Mouse (Mus musculus) embryonic facial prominence, embryonic 13.5 days (tissue): ENCODE results near the gene Dthd1. TPM values are rescaled to one million over a fixed set of nuclear protein-coding genes. Genes with fewer than 3 reads are reported as not detected.

ENCODE experiments used
- ATAC-seq: fragments of 200-750 bp; cut with Nextera tagmentation; 2 replicates; pipeline ENCODE4 v1.8.0; 2017; ENCODE audit warnings: low read depth; ENCODE audit not compliant: insufficient number of reproducible peaks, insufficient read depth, low FRiP score, low TSS enrichment
- H3K27ac ChIP-seq: fragments of 300-500 bp; sonication (generic); 2 replicates; pipeline ENCODE4 v1.5.1; 2015; ENCODE audit warnings: moderate library complexity, mild to moderate bottlenecking, inconsistent platforms
- H3K27me3 ChIP-seq: fragments of 300-500 bp; sonication (generic); 2 replicates; pipeline ENCODE4 v1.6.1; 2015; ENCODE audit warnings: mild to moderate bottlenecking, inconsistent platforms
- H3K36me3 ChIP-seq: fragments of 300-500 bp; sonication (generic); 2 replicates; pipeline ENCODE4 v1.6.1; 2015; ENCODE audit warnings: mild to moderate bottlenecking, inconsistent platforms
- H3K4me1 ChIP-seq: fragments of 300-500 bp; sonication (generic); 2 replicates; pipeline ENCODE4 v1.6.1; 2015; ENCODE audit warnings: inconsistent platforms
- H3K4me2 ChIP-seq: fragments of 300-500 bp; sonication (generic); 2 replicates; pipeline ENCODE4 v1.6.1; 2015; ENCODE audit warnings: moderate library complexity, mild to moderate bottlenecking, inconsistent platforms
- H3K4me3 ChIP-seq: fragments of 300-500 bp; sonication (generic); 2 replicates; pipeline ENCODE4 v1.5.1; 2015; ENCODE audit warnings: mild to moderate bottlenecking, inconsistent platforms
- H3K9ac ChIP-seq: fragments of 300-500 bp; sonication (generic); 2 replicates; pipeline ENCODE4 v1.6.1; 2015; ENCODE audit warnings: mild to moderate bottlenecking, inconsistent platforms
- H3K9me3 ChIP-seq: fragments of 300-500 bp; sonication (generic); 2 replicates; pipeline ENCODE4 v1.6.1; 2016; ENCODE audit warnings: inconsistent platforms
- WGBS: fragments of 180-500 bp; shearing (Covaris S2); methylation state at CpG from one replicate; pipeline ENCODE4 v1.1.7; 2015; ENCODE audit warnings: mixed read lengths; 5-methylcytosine and 5-hydroxymethylcytosine counted together
- polyA plus RNA-seq: library from polyadenylated mRNA; unstranded; fragments of >200 nt; fragmentation: Nextera tagmentation; extraction: Ambion mirVana; gene quantifications from 2 replicates; pipeline ENCODE4 v1.2.1, GENCODE M21; 2015

Gene Dthd1
- not detected in 2 replicates for polyA plus RNA-seq

- Histone ChIP-seq H3K27me3 (no peaks in the 10 kb centered on the region), H3K4me2 (no peak within 1 kb of the TSS), H3K36me3 (no peaks in the 10 kb centered on the region), H3K27ac (no peak within 1 kb of the TSS), H3K4me3 (no peak within 1 kb of the TSS), H3K9ac (no peak within 1 kb of the TSS), H3K9me3 (no peaks in the 10 kb centered on the region), H3K4me1 (no peaks in the 10 kb centered on the region)
- no peak for ATAC-seq
- WGBS = 84% methylated on average over 6 of the region's 6 CpGs
These were observed at the start of gene Dthd1 for GRCm38 (mm10) chr5:62813402-62814071. Gene Dthd1, plus strand, starts transcription at chr5:62813823.

DNA sequence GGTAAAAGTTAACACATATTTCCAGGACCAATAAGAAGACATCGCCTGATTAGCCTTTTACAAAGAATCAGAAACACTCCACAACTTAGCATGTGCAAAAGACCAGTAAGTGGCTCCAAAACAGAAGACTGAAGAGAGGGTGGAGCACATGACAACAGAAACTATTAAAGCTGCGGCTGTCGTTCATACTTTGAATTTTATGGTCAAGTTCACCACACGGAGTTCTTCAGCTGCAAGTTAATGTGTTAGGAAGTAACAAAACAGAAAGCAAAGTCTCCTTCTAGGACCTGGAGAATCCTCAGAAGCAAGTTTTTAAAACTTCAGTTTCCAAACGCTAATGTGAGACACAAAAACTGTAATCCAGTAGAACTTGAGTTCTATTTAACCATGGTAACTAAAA is 49.5 kb upstream of the Dthd1 start:
- Histone ChIP-seq H3K9me3 (no peaks in the 10 kb centered on the region), H3K27me3 (peaks cover 9% of the 10 kb centered on the region), H3K9ac (no peak overlapping the region), H3K4me3 (no peak overlapping the region), H3K27ac (no peak overlapping the region), H3K4me1 (0 out of 2 replicates have a peak, but pooled peaks cover 3% of the 10 kb centered on the region), H3K36me3 (no peaks in the 10 kb centered on the region), H3K4me2 (no peak overlapping the region)
- 67% methylated on average over 5 of the region's 5 CpGs for WGBS
- no peak for ATAC-seq

GRCm38 (mm10) chr5:62765459-62765783 is 48.2 kb upstream of the Dthd1 start:
- Histone ChIP-seq H3K9me3 (no peaks in the 10 kb centered on the region), H3K4me2 (peak overlapping the region; percentile 85), H3K36me3 (no peaks in the 10 kb centered on the region), H3K27me3 (peaks cover 9% of the 10 kb centered on the region), H3K4me3 (peak overlapping the region; percentile 63), H3K27ac (no peak overlapping the region), H3K9ac (peak overlapping the region; percentile 73), H3K4me1 (0 out of 2 replicates have a peak, but pooled peaks cover 3% of the 10 kb centered on the region)
- ATAC-seq = 0 out of 2 replicates have a peak, but pooled peaks have one; percentile 7
- 15% methylated on average over 5 of the region's 5 CpGs for WGBS

- no peaks in the 10 kb centered on the region for H3K9me3 ChIP-seq
- under 1% methylated on average over 77 of the region's 106 CpGs for WGBS
- ATAC-seq = peak; percentile 73
- H3K9ac ChIP-seq = peak within 1 kb of the TSS; percentile 73
- H3K4me3 ChIP-seq = peak within 1 kb of the TSS; percentile 63
- H3K4me1 ChIP-seq = no peaks in the 10 kb centered on the region
- H3K4me2 ChIP-seq = peak within 1 kb of the TSS; percentile 85
- no peaks in the 10 kb centered on the region for H3K36me3 ChIP-seq
- no peak within 1 kb of the TSS; the same call in 1 of the 2 replicates for H3K27ac ChIP-seq
- peaks cover 9% of the 10 kb centered on the region for H3K27me3 ChIP-seq
These were observed 47.6 kb upstream of the Dthd1 start, which contains the start of gene Arap2 for GRCm38 (mm10) chr5:62765784-62766701. Gene Arap2, minus strand, starts transcription at chr5:62766159.

GRCm38 (mm10) chr5:62771775-62772599 is 41.6 kb upstream of the Dthd1 start:
- Histone ChIP-seq H3K27ac (no peak overlapping the region), H3K4me3 (no peak overlapping the region), H3K4me1 (no peaks in the 10 kb centered on the region), H3K36me3 (no peaks in the 10 kb centered on the region), H3K27me3 (peaks cover under 1% of the 10 kb centered on the region), H3K9me3 (no peaks in the 10 kb centered on the region), H3K4me2 (no peak overlapping the region), H3K9ac (no peak overlapping the region)
- no peak for ATAC-seq
- WGBS = 84% methylated on average over 11 of the region's 11 CpGs

- no peak overlapping the region for H3K4me3 ChIP-seq
- no peaks in the 10 kb centered on the region for H3K36me3 ChIP-seq
- no peaks in the 10 kb centered on the region for H3K4me1 ChIP-seq
- no peaks in the 10 kb centered on the region for H3K27me3 ChIP-seq
- H3K4me2 ChIP-seq = no peak overlapping the region
- H3K9ac ChIP-seq = no peak overlapping the region
- no peak for ATAC-seq
- H3K9me3 ChIP-seq = no peaks in the 10 kb centered on the region
- H3K27ac ChIP-seq = no peak overlapping the region
- 74% methylated on average over 8 of the region's 8 CpGs for WGBS
These were observed 35.8 kb upstream of the Dthd1 start for GRCm38 (mm10) chr5:62777804-62778203.

DNA sequence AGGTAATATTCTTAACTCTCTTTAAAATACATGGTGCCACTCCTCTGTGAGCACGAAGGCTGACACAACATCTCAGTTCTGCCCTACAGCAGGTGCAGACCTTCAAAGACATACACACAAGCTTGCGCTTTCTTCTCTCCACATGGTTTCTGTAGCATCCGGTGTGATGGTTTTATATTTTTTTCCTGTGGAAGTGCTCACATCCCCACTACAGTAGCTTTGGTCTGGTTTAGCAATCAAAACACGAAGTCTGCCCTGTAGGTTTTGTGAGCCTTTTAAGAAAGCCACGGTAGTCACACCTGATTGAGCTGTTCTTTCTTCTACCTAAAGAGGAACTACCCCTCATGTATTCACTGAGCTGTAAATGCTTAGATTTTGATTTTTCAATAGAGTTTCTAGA is 34.9 kb upstream of the Dthd1 start:
- no peak overlapping the region for H3K27ac ChIP-seq

GRCm38 (mm10) chr5:62786809-62787208 is 26.8 kb upstream of the Dthd1 start:
- 73% methylated on average over 3 of the region's 3 CpGs for WGBS
- no peak overlapping the region for H3K4me2 ChIP-seq
- no peaks in the 10 kb centered on the region for H3K36me3 ChIP-seq
- ATAC-seq = no peak
- H3K9ac ChIP-seq = no peak overlapping the region
- H3K27me3 ChIP-seq = no peaks in the 10 kb centered on the region
- no peak overlapping the region for H3K4me3 ChIP-seq
- H3K9me3 ChIP-seq = no peaks in the 10 kb centered on the region
- no peaks in the 10 kb centered on the region for H3K4me1 ChIP-seq
- H3K27ac ChIP-seq = no peak overlapping the region

More for the DNA sequence above, 34.9 kb upstream of the Dthd1 start:
- no peak for ATAC-seq
- Histone ChIP-seq H3K9me3 (no peaks in the 10 kb centered on the region), H3K4me1 (no peaks in the 10 kb centered on the region), H3K4me3 (no peak overlapping the region), H3K36me3 (no peaks in the 10 kb centered on the region), H3K9ac (no peak overlapping the region), H3K4me2 (no peak overlapping the region), H3K27me3 (no peaks in the 10 kb centered on the region)
- 75% methylated on average over 5 of the region's 5 CpGs for WGBS

DNA sequence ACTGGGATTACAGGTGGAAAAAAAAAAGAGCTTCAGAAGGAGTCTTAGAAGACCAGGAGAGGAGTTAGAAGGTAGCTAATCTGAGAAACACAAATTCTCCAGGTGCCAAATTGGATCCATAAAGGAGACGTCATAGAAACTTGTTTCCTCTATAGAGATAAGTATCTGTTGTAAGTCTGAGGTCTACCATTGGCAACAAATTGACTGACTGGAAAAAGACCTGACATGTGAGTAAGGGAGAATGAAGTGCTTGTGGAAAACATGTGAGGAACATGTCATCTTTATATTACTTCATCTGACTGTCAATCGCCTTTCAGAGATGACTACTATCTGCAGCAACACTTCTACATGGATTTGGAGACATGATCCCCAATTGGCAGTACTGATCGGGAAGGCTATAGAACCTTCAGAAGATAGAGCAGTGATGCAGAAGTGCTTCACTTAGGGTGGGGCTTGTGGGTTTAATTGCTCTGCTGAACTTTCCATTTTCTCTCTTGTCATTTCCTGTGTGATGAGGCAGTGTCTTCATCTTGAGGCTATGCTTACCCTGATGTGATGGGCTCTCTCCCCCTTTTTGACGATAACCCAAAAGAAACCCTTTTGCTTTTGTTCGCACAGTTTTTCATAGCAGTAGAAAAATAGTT is 22.6 kb upstream of the Dthd1 start:
- no peak overlapping the region for H3K4me3 ChIP-seq
- no peak overlapping the region for H3K9ac ChIP-seq

GRCm38 (mm10) chr5:62792776-62793175 is 20.8 kb upstream of the Dthd1 start:
- H3K27me3 ChIP-seq = no peaks in the 10 kb centered on the region
- ATAC-seq = no peak
- no peaks in the 10 kb centered on the region for H3K4me1 ChIP-seq
- 76% methylated on average over 1 of the region's 1 CpGs for WGBS
- H3K4me3 ChIP-seq = no peak overlapping the region
- no peaks in the 10 kb centered on the region for H3K9me3 ChIP-seq
- H3K36me3 ChIP-seq = no peaks in the 10 kb centered on the region
- H3K4me2 ChIP-seq = no peak overlapping the region
- no peak overlapping the region for H3K9ac ChIP-seq
- no peak overlapping the region for H3K27ac ChIP-seq

More for the DNA sequence above, 22.6 kb upstream of the Dthd1 start:
- Histone ChIP-seq H3K4me2 (no peak overlapping the region), H3K4me1 (no peaks in the 10 kb centered on the region), H3K27me3 (no peaks in the 10 kb centered on the region), H3K27ac (no peak overlapping the region), H3K36me3 (no peaks in the 10 kb centered on the region), H3K9me3 (no peaks in the 10 kb centered on the region)
- no peak for ATAC-seq
- WGBS = 91% methylated on average over 5 of the region's 5 CpGs

DNA sequence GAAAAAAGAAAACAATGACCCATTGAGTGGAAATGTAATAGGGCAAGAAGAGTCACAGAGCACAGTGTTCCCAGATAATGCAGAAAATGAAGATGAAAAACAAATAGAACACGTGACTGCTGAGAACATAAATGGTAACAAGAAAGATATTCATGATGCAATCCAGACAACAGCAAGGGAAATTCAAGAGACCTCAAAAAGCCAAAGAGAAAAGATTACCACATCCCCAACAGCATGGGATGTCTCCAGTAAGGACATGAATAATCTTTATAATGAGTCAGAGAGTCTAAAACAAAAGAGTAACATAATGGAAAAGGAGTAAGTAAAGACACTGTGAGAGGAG is 420 bp downstream of the Dthd1 start:
- Histone ChIP-seq H3K9me3 (no peaks in the 10 kb centered on the region), H3K36me3 (no peaks in the 10 kb centered on the region), H3K27me3 (no peaks in the 10 kb centered on the region), H3K4me2 (no peak overlapping the region), H3K4me3 (no peak overlapping the region), H3K4me1 (no peaks in the 10 kb centered on the region), H3K27ac (no peak overlapping the region), H3K9ac (no peak overlapping the region)
- ATAC-seq = no peak
- 62% methylated on average over 1 of the region's 1 CpGs for WGBS
